Mouse (Mus musculus): ENCODE data around the gene Snx27.
A peak's percentile ranks its signal among the peaks of the same experiment; 100 is the strongest.

Gene Snx27

GRCm38 (mm10) chr3:94582456-94582891 lies at the start of gene Snx27:
Snx27 (minus strand) TSS chr3:94582716.
- DNase-seq: peak; percentile 92 to 95

GRCm38 (mm10) chr3:94629876-94630275 lies 47.4 kb upstream of the Snx27 start:
- DNase-seq: no peak

DNA sequence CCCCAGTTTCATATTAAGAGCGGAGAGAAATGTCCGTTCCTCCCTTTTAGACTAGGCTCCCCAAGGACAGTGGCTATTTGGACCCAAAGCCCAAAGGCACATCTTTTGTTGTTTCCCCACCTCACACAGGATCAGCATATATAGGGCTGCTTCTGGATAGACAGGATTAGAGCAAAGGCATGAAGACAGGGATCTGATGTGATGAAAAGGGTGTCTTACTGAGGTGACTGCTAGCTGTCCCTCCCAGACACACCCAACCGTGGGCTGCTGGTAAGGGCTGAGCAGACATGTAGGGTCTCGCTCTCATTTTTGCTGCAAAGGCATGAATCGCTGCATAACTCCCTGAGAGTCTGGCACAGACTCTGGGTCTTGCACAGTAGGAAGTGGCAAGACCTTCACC lies 46.2 kb upstream of the Snx27 start:
- DNase-seq: no peak

GRCm38 (mm10) chr3:94624281-94624680 lies 41.8 kb upstream of the Snx27 start:
- no peak for DNase-seq

DNA sequence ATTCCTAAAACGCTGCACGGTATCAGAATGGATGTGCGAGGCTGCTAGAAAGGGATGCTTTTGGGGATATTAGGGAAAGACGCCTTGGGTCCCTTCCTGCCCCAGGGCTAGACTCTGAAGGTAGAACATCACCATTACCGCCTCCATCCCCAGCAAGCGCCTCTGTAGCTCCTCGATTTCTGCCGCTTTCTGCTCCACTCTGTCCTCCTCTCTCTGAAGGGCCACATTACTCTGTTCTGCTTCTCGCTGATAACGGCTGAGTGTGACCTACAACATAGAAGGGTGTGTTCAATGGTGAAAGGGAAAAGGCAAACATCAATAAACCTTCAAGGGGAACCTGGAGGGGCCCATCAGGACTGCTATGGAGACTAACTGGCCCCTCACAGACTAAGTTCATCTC lies 40.0 kb upstream of the Snx27 start:
- DNase-seq: no peak

DNA sequence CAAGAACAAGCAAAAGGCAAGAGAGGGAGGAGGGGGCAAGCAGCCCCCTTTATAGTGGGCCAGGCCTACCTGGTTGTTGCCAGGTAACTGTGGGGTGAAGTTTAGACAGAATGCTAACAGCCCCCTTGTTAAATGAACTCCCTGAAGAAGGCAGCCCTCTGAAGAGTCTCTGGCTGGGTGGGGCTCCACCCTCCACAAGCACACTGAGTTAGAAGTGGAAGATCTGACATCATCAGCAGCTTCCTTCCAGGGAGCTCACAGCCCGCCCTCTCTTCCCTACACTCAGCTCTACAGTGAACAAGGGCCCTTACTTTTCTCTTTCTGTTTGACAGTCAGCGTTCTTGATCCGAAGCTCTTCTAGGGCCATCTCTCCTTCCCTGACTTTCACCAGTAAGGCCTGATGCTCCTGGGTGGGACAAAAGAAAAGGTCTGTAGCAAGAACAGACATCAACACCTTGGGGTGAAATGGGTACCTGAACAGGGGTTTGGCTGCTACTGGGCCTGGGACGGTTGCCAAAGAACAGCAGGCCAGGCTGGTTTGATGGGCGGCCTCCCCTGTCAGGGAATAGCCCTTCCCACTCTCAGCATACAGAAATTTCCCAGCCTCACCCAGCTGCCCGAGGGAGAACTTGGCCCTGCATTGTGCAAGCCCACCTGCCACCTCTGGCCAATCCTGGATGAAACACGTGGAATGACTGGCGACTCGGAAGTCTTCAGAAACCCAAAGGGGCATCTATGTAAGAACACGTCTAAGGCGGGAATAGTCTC lies 39.4 kb upstream of the Snx27 start:
- DNase-seq: no peak

- DNase-seq: peak; percentile 34 to 49
Measured at GRCm38 (mm10) chr3:94616717-94617116, 34.2 kb upstream of the Snx27 start.

DNA sequence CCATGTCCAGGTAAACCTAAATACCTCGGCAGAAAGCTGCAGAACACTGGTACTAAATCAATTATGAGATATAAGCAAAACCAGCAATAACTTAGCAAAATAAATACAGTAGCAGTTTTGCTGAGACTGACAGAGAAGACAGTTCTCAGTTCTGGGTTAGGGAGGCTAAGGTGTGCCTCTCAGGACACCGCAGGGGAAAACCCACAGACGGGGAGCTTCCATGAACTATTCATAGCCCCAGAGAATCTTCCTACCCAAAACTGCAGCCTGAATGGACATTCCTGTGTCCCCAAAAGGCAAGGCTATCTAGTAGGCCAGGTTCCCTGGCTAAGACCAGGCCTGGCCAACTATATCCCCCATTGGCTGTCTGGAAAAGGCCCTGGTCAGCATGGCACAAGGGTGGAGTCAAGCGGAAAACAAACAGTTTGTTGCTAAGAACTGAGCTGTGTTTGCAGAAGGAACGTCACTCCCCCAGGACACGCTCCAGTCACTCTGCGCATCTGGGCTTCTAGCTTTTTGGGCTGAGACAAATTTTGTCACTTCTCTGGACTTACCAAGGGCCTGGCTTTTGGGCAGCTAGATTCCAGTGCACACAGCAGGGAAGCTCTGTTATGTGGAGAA lies 30.9 kb upstream of the Snx27 start:
- peak; percentile 16 to 47 for DNase-seq

DNA sequence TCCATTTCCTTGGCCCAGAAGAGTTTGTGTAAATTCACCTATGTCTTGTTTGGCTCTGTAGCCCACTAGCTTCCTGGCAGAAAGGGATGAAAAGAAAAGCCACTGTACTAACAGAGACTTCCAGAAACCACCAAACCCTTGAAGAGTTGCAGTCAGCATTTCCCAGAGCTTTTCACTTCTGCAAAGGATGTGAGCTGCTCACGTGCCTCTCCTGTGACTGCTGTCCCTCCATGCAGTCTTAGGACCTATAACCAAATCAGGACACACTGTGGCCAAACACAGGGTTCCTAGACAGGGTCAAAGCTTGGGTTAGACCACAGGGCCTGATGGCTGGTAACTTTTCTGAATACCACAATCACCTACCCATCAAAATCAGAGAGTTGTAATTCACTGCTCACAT lies 29.8 kb upstream of the Snx27 start:
- no peak for DNase-seq

- no peak for DNase-seq
Measured at GRCm38 (mm10) chr3:94611834-94612233, 29.3 kb upstream of the Snx27 start.

GRCm38 (mm10) chr3:94611343-94611742 lies 28.8 kb upstream of the Snx27 start:
- DNase-seq: no peak

GRCm38 (mm10) chr3:94610581-94610980 lies 28.1 kb upstream of the Snx27 start:
- peak in 1 of 2 experiments; percentile 5 for DNase-seq

- DNase-seq: no peak
Measured at GRCm38 (mm10) chr3:94609621-94610020, 27.1 kb upstream of the Snx27 start.

DNA sequence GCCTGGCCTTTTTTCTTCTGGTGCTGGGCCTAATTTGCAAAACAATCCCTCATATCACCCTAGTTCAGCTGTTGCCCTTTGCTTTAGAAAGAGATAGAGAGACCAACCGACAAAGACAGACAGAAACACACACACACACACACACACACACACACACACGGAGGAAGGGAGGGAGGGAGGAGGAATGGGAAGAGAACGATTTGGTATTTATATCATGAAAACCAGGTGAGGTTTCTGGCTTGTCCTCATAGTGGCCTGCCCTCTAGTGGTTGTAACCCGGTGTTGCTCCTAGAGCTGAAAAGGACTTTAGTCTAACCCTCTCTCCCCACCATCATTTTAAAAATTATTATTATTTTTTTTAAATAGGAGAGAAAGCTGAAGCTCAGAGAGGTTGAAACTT lies 19.4 kb upstream of the Snx27 start:
- peak; percentile 74 to 77 for DNase-seq

GRCm38 (mm10) chr3:94597224-94597779 lies 14.8 kb upstream of the Snx27 start:
- DNase-seq: no peak

DNA sequence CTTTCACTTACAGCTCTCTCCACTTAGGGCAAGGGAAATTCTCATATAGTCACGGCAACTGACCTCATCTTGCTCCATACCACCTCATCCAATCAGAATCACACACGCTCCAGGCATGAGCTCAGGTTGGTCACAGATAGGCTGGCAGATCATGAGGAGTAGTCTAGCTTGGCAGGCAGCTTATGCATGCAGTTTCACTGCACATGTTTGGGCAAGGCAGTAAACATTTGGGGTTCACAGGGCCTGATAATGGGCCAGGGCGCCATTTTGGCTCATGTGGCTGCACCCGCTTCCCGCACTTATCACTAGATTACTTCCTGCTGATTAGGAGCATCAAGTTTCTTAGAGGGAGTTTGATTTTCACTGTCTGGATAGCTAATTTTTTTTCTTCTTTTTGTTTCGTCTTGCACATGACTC lies 13.4 kb upstream of the Snx27 start:
- DNase-seq: no peak

DNA sequence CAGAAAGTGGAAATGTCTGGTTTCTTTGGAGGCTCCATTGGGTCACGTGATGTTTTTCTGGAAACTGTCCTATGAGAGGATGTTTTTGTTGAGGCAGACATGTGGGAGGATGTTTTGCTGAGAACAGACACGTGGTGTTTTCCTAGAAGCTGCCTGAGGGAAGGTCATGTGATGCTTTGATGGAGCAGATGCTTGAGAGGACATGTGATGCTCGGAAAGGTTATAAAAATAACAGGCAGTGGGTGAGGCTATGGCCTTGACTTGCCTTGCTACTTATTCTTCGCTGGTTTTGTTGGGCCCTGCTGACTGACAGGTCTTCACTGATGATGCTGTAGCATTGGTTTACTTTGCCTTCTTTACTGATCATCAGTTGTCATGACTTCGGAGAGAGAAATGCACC lies 8.6 kb upstream of the Snx27 start:
- DNase-seq: no peak

- no peak for DNase-seq
Measured at GRCm38 (mm10) chr3:94587962-94588361, 5.4 kb upstream of the Snx27 start.

- DNase-seq: no peak
Measured at GRCm38 (mm10) chr3:94582944-94583343, 428 bp upstream of the Snx27 start.

- no peak for DNase-seq
Measured at GRCm38 (mm10) chr3:94581793-94582455, 592 bp downstream of the Snx27 start.

DNA sequence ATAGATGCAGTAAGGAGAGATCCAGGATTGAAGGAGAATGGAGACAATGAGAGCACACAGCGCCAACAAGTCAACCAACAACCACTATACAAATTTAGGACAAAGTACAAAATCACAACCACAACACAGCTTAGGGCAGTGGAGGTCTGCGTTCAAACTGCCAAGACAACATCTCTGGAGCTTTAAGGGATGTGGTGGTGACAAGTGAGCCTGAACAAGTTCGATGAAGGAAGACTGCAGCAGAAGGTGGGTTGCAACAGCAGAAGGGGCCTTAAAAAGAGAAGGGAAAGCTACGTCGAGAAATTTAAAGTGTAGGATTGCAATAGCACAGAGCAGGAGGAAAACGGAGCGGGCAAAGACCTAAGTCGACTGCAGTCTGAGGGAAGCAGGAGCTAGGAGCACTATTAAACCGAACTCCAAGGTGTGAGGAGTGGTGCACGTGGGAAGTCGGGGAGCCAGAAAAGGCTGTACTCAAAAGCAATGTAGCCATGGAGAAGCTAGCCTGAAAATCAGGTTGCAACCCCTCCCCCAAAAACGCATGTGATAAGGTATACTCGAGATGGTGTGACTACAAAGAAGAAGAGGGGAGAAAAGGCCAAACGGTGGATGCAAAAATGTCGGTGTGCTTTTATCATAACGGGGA lies 1.3 kb downstream of the Snx27 start:
- peak; percentile 17 to 23 for DNase-seq

- no peak for DNase-seq
Measured at GRCm38 (mm10) chr3:94574506-94574905, 8.0 kb downstream of the Snx27 start.

- no peak for DNase-seq
Measured at GRCm38 (mm10) chr3:94567242-94567641, 15.3 kb downstream of the Snx27 start.
